Mouse (Mus musculus) forebrain, embryonic 16.5 days (tissue): ENCODE data around the gene Thsd7b. TPM values are rescaled to one million over a fixed set of nuclear protein-coding genes. Genes with fewer than 3 reads are reported as not detected.
A peak's percentile ranks its signal among the peaks of the same experiment; 100 is the strongest.
"Not testable (repeated sequence)": the region's sequence is repeated elsewhere in the genome, so short reads cannot be mapped to it uniquely, and the experiment has no call there.

Source experiments
- ATAC-seq: fragments of 200-750 bp; cut with Nextera tagmentation; 2 replicates; pipeline ENCODE4 v1.8.0; 2017; ENCODE audit warnings: mild to moderate bottlenecking, moderate library complexity
- H3K27ac ChIP-seq: fragments of 300-500 bp; sonication (generic); 2 replicates; pipeline ENCODE4 v1.5.1; 2014; ENCODE audit warnings: low read length, control low read depth
- H3K27me3 ChIP-seq: fragments of 300-500 bp; sonication (generic); replicated peaks from 2 replicates; pipeline ENCODE4 v1.6.1; 2014; ENCODE audit warnings: low read length; ENCODE audit not compliant: control insufficient read depth, insufficient read depth
- H3K36me3 ChIP-seq: fragments of 300-500 bp; sonication (generic); 2 replicates; pipeline ENCODE4 v1.6.1; 2014; ENCODE audit not compliant: control insufficient read depth, insufficient read depth
- H3K4me1 ChIP-seq: fragments of 300-500 bp; sonication (generic); replicated peaks from 2 replicates; pipeline ENCODE4 v1.6.1; 2014; ENCODE audit warnings: low read length; ENCODE audit not compliant: control insufficient read depth, insufficient read depth
- H3K4me2 ChIP-seq: fragments of 300-500 bp; sonication (generic); 2 replicates; pipeline ENCODE4 v1.6.1; 2014; ENCODE audit warnings: mild to moderate bottlenecking, low read length, control low read depth
- H3K4me3 ChIP-seq: fragments of 300-500 bp; sonication (generic); replicated peaks from 2 replicates; pipeline ENCODE4 v1.5.1; 2014; ENCODE audit warnings: mild to moderate bottlenecking, low read length, control low read depth
- H3K9ac ChIP-seq: fragments of 300-500 bp; sonication (generic); replicated peaks from 2 replicates; pipeline ENCODE4 v1.6.1; 2014; ENCODE audit warnings: low read depth, low read length, control low read depth
- H3K9me3 ChIP-seq: fragments of 300-500 bp; sonication (generic); 2 replicates; pipeline ENCODE4 v1.6.1; 2016; ENCODE audit warnings: low read length; ENCODE audit not compliant: control insufficient read depth
- WGBS: fragments of 180-500 bp; shearing (Covaris S2); extraction: QIAGEN DNeasy Blood & Tissue Kit; methylation state at CpG from one replicate; pipeline ENCODE4 v1.1.7; 2014; 5-methylcytosine and 5-hydroxymethylcytosine counted together
- polyA plus RNA-seq: library from polyadenylated mRNA; unstranded; fragments of >200 nt; fragmentation: Nextera tagmentation; extraction: Ambion mirVana; gene quantifications from 2 replicates; pipeline ENCODE4 v1.2.1, GENCODE M21; 2015

Thsd7b gene
- polyA plus RNA-seq, 1 experiment from 2014 or later, result 9.5 TPM

DNA sequence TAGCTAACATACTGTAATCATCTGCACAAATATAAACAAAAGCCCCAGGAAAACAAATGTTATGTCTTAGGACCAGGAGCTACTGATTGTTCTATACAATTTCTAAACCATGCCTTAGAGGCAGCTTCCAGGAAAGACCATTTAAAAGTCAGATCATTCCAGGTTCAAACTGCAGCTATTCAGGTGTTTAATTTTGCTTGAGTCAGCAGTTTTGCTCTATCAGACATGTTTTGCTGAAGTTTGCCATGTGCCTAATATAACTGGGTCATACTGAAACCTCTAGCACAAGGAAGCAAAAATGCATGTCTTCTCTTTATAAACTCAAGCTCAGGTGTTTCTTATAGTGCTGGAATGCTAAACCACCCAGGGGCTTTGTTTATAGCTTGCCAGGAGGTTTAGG is 893.1 kb downstream of the Thsd7b start:
- H3K9ac ChIP-seq, result no peak overlapping the region
- H3K27ac ChIP-seq, result no peak overlapping the region
- H3K27me3 ChIP-seq, result no peaks in the 10 kb centered on the region
- no peak overlapping the region for H3K4me3 ChIP-seq
- no peaks in the 10 kb centered on the region for H3K36me3 ChIP-seq
- H3K4me2 ChIP-seq, result no peak overlapping the region
- no peaks in the 10 kb centered on the region for H3K9me3 ChIP-seq
- ATAC-seq, result no peak
- 0 out of 2 replicates have a peak, but pooled peaks cover 3% of the 10 kb centered on the region for H3K4me1 ChIP-seq

DNA sequence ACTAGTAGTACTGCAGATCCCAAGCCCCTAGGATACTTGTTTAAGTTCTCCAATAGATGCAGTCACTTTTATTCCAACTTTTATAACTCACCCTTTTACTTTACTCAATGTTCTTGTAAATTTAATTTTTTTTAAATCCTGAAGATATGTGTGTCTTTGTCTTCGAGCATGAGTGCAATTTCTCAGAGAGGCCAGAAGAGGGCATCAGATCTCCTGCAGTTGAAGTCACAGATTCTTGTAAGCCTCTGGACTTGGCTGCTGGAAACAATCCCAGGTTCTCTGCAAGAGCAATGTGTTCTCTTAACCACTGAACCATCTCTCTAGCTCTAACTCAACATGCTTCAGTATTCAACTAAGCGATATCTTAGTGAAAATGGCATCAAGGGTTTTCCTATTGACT is 894.2 kb downstream of the Thsd7b start:
- H3K4me1 ChIP-seq, result 0 out of 2 replicates have a peak, but pooled peaks cover 3% of the 10 kb centered on the region
- WGBS, result 67% methylated on average over 2 of the region's 2 CpGs
- no peak overlapping the region for H3K9ac ChIP-seq
- no peaks in the 10 kb centered on the region for H3K36me3 ChIP-seq
- no peak overlapping the region for H3K4me2 ChIP-seq
- no peak overlapping the region for H3K27ac ChIP-seq
- no peak overlapping the region for H3K4me3 ChIP-seq
- no peaks in the 10 kb centered on the region for H3K9me3 ChIP-seq
- no peak for ATAC-seq
- no peaks in the 10 kb centered on the region for H3K27me3 ChIP-seq

DNA sequence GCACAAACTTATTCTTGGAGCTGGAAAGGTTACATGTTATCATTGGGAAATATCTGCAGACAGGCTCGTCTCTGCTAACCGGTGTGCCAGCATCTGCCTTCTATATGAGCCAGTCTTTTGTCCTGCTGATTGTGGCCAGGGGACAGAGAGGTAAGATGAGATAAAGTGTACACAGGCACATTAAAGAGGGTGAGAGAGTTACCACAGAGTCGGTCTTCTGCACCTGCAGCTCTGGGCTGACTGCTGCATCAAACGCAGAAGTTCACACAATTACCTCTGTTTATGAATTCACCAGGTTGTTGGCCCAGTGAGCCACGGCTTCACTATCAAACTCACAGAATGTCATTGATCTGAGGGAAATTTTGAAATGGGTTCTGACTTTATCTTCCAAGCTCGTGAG is 896.8 kb downstream of the Thsd7b start:
- no peak overlapping the region for H3K4me3 ChIP-seq
- H3K4me2 ChIP-seq, result no peak overlapping the region
- 55% methylated on average over 6 of the region's 6 CpGs for WGBS
- no peak for ATAC-seq
- no peaks in the 10 kb centered on the region for H3K27me3 ChIP-seq
- H3K4me1 ChIP-seq, result 0 out of 2 replicates have a peak, but pooled peaks cover 3% of the 10 kb centered on the region
- H3K9ac ChIP-seq, result no peak overlapping the region
- no peaks in the 10 kb centered on the region for H3K9me3 ChIP-seq
- no peak overlapping the region for H3K27ac ChIP-seq
- no peaks in the 10 kb centered on the region for H3K36me3 ChIP-seq

GRCm38 (mm10) chr1:130170290-130170689 is 897.2 kb downstream of the Thsd7b start:
- H3K4me2 ChIP-seq, result no peak overlapping the region
- H3K27me3 ChIP-seq, result no peaks in the 10 kb centered on the region
- H3K27ac ChIP-seq, result no peak overlapping the region
- no peaks in the 10 kb centered on the region for H3K36me3 ChIP-seq
- no peak overlapping the region for H3K4me3 ChIP-seq
- H3K4me1 ChIP-seq, result 0 out of 2 replicates have a peak, but pooled peaks cover 3% of the 10 kb centered on the region
- WGBS, result 3% methylated on average over 1 of the region's 1 CpGs
- no peak overlapping the region for H3K9ac ChIP-seq
- no peaks in the 10 kb centered on the region for H3K9me3 ChIP-seq
- peak; percentile 80 for ATAC-seq

- H3K27ac ChIP-seq, H3K4me3 ChIP-seq, ATAC-seq, H3K9me3 ChIP-seq, H3K9ac ChIP-seq, H3K4me1 ChIP-seq, H3K27me3 ChIP-seq, H3K4me2 ChIP-seq, H3K36me3 ChIP-seq: not testable (repeated sequence)
- 88% methylated on average over 7 of the region's 7 CpGs for WGBS
These were observed 913.7 kb downstream of the Thsd7b start for GRCm38 (mm10) chr1:130186836-130187235.

DNA sequence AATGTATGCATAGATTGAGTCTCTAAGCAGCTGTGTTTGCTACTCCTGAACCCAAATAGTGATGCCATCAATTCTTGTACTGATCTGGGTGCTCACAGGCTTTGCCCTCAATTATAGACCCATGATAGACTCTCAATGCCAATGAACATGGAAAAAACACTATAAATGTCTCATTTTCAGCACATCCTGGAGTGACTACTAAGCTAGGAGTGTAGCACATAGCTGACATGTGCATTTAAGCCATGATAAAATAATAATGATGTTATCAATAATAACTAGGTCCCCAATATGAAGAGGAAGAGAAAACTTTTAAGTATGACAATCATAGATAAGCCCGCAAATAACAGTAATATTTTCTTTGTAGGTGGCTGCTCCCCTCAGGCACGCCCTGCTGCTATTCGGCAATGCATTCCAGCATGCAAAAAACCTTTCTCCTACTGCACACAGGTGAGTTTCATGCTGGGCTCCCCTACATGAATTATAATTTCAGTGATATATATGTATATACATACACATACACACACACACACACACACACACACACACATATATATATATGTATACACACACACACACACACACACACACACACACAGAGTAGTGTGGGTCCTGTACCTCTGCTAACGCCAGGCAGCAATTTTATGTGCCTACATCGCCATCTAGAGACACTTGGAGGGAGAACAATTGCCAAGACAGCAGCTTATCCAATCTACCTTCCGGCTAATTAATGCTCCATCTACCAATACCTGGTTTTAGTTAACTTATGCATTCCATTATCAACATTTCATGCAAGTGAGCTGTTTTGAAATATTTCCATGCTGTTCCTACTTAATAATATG is 919.3 kb downstream of the Thsd7b start:
- no peaks in the 10 kb centered on the region for H3K36me3 ChIP-seq
- no peaks in the 10 kb centered on the region for H3K4me1 ChIP-seq
- H3K9ac ChIP-seq, result no peak overlapping the region
- no peak overlapping the region for H3K27ac ChIP-seq
- ATAC-seq, result peak; percentile 79
- no peaks in the 10 kb centered on the region for H3K27me3 ChIP-seq
- 45% methylated on average over 6 of the region's 6 CpGs for WGBS
- no peaks in the 10 kb centered on the region for H3K9me3 ChIP-seq
- no peak overlapping the region for H3K4me2 ChIP-seq
- no peak overlapping the region for H3K4me3 ChIP-seq

DNA sequence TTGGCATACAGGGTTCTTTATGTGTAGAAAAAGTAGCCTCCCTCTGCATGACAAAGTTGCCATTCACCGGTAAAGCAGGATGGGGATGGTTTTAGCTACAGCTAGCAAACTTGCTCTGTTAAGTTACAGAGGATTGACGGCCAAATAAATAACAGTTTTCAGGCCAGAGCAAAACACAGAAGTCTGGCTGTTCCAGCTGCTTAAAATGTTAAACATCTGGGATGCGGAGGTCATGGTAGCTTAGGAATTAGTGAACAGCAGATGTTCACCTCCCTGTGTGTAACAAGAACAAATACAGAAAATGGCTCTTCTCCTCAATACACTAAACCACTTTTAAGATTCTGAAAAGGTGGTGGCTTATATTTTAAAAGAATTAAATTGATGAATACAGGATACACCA is 944.3 kb downstream of the Thsd7b start:
- no peak overlapping the region for H3K9ac ChIP-seq
- no peak overlapping the region for H3K4me3 ChIP-seq
- H3K4me2 ChIP-seq, result no peak overlapping the region
- no peaks in the 10 kb centered on the region for H3K27me3 ChIP-seq
- ATAC-seq, result no peak
- H3K27ac ChIP-seq, result no peak overlapping the region
- no peaks in the 10 kb centered on the region for H3K4me1 ChIP-seq
- H3K9me3 ChIP-seq, result no peaks in the 10 kb centered on the region
- WGBS, result 82% methylated on average over 3 of the region's 3 CpGs
- no peaks in the 10 kb centered on the region for H3K36me3 ChIP-seq

DNA sequence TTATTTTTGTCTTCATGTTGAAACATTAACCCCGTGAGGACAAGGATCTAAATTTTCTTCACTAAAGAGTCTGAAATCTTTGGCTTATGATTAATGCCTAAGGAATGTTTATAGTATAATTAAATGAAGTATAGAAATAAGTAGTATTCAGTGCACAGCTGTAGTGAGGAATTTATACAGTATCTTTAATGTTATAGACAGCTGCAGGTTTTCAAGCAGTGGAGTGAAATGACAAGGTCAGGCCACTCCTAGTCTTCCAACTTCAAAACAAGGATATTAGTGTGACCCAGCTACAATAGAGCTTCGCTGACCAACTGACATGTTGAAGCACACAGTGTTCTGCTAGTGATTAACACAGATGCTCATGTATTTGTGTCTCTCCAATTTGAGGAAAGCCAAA is 949.8 kb downstream of the Thsd7b start:
- Histone ChIP-seq H3K27me3 (no peaks in the 10 kb centered on the region), H3K4me1 (no peaks in the 10 kb centered on the region), H3K4me2 (no peak overlapping the region), H3K9ac (no peak overlapping the region), H3K9me3 (0 out of 2 replicates have a peak, but pooled peaks cover 3% of the 10 kb centered on the region), H3K36me3 (no peaks in the 10 kb centered on the region), H3K4me3 (no peak overlapping the region), H3K27ac (no peak overlapping the region)
- ATAC-seq, result no peak
- WGBS, result 82% methylated on average over 2 of the region's 2 CpGs

DNA sequence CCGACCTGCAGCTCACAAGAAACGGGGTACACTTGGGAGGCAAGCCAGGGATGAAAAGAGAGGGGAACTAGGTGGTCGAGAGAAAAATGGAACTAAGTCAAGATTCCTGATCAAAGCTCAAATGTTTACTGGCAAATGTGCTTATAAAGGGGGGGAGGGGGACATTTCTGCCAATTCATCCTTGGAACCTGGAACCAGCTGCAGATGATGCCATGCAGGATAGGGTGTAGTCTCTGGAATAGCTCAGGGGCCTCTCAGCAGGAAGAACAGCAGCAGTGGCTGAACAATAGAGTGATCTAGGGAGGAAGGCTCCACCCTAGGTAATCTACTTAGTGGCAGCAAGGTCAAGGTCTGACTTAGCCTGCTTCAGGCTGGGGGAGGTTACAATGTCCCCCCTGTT is 972.5 kb downstream of the Thsd7b start:
- Histone ChIP-seq H3K4me2 (no peak overlapping the region), H3K9me3 (peaks cover 3% of the 10 kb centered on the region), H3K4me1 (no peaks in the 10 kb centered on the region), H3K27ac (no peak overlapping the region), H3K27me3 (no peaks in the 10 kb centered on the region), H3K36me3 (no peaks in the 10 kb centered on the region), H3K4me3 (no peak overlapping the region), H3K9ac (no peak overlapping the region)
- WGBS, result 64% methylated on average over 3 of the region's 3 CpGs
- ATAC-seq, result no peak
